Mouse (Mus musculus) embryo, embryonic 11 days (tissue): ENCODE measurements around the gene Pcnx3.

Experiments
- DNase-seq: peaks from one replicate; pipeline ENCODE4 v3.0.0-alpha.2; 2015

The Pcnx3 gene

GRCm38 (mm10) chr19:5668372-5668771 lies 20.3 kb downstream of the Pcnx3 start:
- DNase-seq = no peak

GRCm38 (mm10) chr19:5666386-5666785 lies 22.3 kb downstream of the Pcnx3 start:
- no peak for DNase-seq

- DNase-seq = no peak
Measured at GRCm38 (mm10) chr19:5665465-5665864, 23.2 kb downstream of the Pcnx3 start.

- DNase-seq = no peak
Measured at GRCm38 (mm10) chr19:5664669-5665257, 23.9 kb downstream of the Pcnx3 start.

GRCm38 (mm10) chr19:5662981-5663913 lies 25.5 kb downstream of the Pcnx3 start, which contains the start of gene Sipa1:
Gene Sipa1 (minus strand): TSS chr19:5663707.
- peak; percentile 94 for DNase-seq

DNA sequence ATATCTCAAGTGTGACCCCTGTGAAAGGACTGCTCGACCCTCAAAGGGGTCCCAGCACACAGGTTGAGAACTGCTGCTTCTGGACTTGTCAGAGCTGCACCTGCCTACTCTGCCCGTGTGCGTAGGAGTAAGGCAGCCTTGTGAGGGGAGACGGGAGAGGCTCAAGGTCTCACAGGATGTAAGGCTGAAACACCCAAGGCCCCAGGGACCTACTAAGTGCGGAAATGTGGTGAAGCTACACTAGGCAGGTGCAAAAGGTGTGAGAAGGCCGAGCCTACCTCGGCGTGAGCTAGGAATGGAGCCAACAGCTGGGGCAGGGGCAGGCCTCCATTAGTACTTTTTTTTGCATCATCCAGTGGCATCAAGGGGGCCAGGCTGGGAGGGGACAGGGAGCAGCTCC lies 26.4 kb downstream of the Pcnx3 start:
- DNase-seq = no peak

DNA sequence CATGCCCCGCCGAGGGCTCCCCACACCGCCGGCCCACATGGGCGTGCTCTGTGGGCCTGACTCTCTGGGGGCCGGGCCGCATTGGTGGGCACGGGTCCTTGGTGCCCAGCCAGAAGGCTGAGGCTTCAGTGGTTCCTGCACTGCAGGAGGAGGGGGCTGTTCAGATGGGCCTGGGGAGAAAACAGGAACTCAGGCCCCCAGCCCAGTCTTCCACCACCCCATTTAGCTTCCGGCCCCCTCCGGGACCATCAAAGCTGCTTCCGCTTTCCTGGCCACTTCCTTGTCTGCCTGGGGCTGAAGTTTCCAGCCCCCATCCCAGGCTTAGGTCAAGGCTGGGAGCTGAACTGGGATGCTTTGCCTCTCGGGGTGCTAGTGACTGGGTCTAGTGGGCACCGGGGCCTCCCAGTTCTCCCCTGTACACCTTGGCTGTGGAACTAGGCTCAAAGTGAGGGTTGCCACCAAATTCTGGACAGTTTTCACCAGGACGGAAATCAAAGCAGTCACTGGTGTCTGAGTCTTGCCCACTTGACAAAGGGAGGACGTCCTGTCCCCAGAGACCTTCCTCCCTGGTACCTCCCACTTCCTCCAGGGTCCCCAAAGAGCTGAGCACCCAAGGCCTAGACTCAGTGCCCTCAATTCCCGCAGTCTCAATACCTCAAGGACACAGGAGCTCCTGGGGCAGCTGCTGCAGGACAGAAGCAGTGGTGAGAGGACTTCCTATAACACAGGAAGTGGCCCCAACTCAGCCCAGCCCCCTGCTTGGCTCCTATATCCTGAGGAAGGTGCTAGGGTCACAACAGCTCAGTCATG lies 27.6 kb downstream of the Pcnx3 start:
- DNase-seq = no peak

GRCm38 (mm10) chr19:5654720-5655298 lies 33.9 kb downstream of the Pcnx3 start:
- peak; percentile 34 for DNase-seq

GRCm38 (mm10) chr19:5653969-5654719 lies 34.6 kb downstream of the Pcnx3 start:
- peak; percentile 81 for DNase-seq

- no peak for DNase-seq
Measured at GRCm38 (mm10) chr19:5652570-5652969, 36.1 kb downstream of the Pcnx3 start.

GRCm38 (mm10) chr19:5651502-5652274 lies 37.0 kb downstream of the Pcnx3 start:
- no peak for DNase-seq

- DNase-seq = no peak
Measured at GRCm38 (mm10) chr19:5649298-5649741, 39.4 kb downstream of the Pcnx3 start.

- DNase-seq = peak; percentile 90
Measured at GRCm38 (mm10) chr19:5648401-5649297, 40.1 kb downstream of the Pcnx3 start.

DNA sequence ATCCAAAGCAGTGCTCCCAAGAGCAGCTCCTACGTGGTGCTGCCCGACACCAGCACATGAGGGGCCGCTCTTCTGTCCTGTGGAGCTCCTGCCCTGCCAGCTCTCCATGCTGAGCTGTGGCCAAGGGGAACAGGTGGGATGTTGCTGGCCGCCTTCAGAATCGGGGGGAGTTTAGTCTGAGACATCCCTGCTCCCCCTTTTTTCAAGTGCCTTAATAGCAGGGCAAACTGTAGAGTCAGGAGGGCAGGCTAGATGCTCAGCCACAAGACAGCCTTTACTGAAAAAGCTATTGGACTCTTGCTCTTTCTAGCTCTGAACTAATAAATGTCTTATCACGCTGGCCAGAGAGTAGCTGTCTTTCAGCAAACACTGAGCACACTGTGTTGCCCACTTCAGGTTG lies 40.9 kb downstream of the Pcnx3 start:
- DNase-seq = no peak

DNA sequence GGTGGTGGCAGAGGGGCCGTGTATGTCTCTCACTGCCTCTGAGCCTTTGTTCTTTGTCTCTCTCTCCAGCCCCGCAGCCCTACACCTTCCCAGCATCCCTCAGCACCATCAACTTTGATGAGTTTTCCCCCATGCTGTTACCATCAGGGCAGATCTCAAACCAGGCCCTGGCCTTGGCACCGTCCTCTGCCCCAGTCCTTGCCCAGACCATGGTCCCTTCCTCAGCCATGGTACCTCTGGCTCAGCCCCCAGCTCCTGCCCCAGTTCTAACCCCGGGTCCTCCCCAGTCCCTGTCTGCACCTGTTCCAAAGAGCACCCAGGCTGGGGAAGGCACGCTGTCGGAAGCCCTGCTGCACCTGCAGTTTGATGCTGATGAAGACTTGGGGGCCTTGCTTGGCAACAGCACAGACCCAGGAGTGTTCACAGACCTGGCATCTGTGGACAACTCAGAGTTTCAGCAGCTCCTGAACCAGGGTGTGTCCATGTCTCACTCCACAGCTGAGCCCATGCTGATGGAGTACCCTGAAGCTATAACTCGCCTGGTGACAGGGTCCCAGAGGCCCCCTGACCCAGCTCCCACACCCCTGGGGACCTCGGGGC lies 41.9 kb downstream of the Pcnx3 start:
- DNase-seq = no peak

GRCm38 (mm10) chr19:5645280-5645679 lies 43.4 kb downstream of the Pcnx3 start:
- DNase-seq = no peak

GRCm38 (mm10) chr19:5641641-5642040 lies 47.1 kb downstream of the Pcnx3 start:
- DNase-seq = no peak

DNA sequence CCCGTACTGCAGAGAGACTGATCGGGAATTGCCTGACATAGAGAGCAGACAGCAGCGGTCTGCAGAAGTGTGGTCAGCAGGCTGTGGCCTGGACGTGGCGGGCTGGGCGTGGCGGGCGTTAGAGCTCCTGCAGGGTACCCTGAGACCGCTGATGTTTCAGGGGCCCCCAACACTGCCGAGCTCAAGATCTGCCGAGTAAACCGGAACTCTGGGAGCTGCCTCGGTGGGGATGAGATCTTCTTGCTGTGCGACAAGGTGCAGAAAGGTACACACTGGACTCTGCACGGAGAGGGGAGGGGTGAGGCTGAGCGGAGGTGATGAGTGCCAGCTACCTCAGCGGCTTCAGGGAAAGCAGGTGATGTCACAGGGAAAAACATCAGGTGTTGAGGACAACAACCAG lies 47.7 kb downstream of the Pcnx3 start:
- no peak for DNase-seq

GRCm38 (mm10) chr19:5640339-5640738 lies 48.4 kb downstream of the Pcnx3 start:
- no peak for DNase-seq
